ENCODE assay signal across 8 mouse cellular contexts in genomic region chr5:134099496-134100211, GRCm38 (mm10). TPM values are rescaled to one million over a fixed set of nuclear protein-coding genes. Genes with fewer than 3 reads are reported as not detected.
DNase-seq lines count a peak whose midpoint lies in the region; ATAC-seq and TF ChIP-seq lines count a peak whose summit lies in the region.

Gene Castor2, plus strand, starts transcription at chr5:134099711.

- peak within 1 kb of the TSS; percentile 83 for H3K9ac ChIP-seq in intestine, postnatal 0 days (ENCODE audit: low read depth, low read length)

- peak within 1 kb of the TSS; percentile 90 for H3K27ac ChIP-seq in intestine, postnatal 0 days (ENCODE audit: low read depth, low read length)
- H3K27ac ChIP-seq in midbrain, embryonic 10.5 days (replicated peaks) = peak within 1 kb of the TSS; percentile 93

- no peaks in the 10 kb centered on the region for H3K27me3 ChIP-seq in intestine, postnatal 0 days (replicated peaks; ENCODE audit: control insufficient read depth, insufficient read depth, low read length)
- peaks cover 4% of the 10 kb centered on the region; the same call in 1 of the 2 replicates for H3K27me3 ChIP-seq in midbrain, embryonic 10.5 days (ENCODE audit: low read depth, poor library complexity, severe bottlenecking)

- peak within 1 kb of the TSS; percentile 95 for H3K4me2 ChIP-seq in intestine, postnatal 0 days (replicated peaks; ENCODE audit: low read depth)

- peak; percentile 16; the same call in 1 of the 2 replicates for TF ChIP-seq CTCF in intestine, postnatal 0 days (IDR thresholded peaks at IDR 0.05; ENCODE audit: low read depth)

- H3K4me1 ChIP-seq in intestine, postnatal 0 days (replicated peaks; ENCODE audit: control insufficient read depth, insufficient read depth, low read length) = peaks cover 4% of the 10 kb centered on the region; the same call in 1 of the 2 replicates
- H3K4me1 ChIP-seq in midbrain, embryonic 10.5 days = peaks cover 41% of the 10 kb centered on the region

- no peaks in the 10 kb centered on the region for H3K9me3 ChIP-seq in intestine, postnatal 0 days (ENCODE audit: control insufficient read depth)
- H3K9me3 ChIP-seq in midbrain, embryonic 10.5 days (replicated peaks) = no peaks in the 10 kb centered on the region

- under 1% methylated on average over 48 of the region's 58 CpGs for WGBS in intestine, postnatal 0 days
- under 1% methylated on average over 56 of the region's 58 CpGs for WGBS in midbrain, embryonic 10.5 days

- peak within 1 kb of the TSS; percentile 74 for H3K4me3 ChIP-seq in intestine, postnatal 0 days (ENCODE audit: low read depth, low read length)
- H3K4me3 ChIP-seq in midbrain, embryonic 10.5 days = peak within 1 kb of the TSS; percentile 84

- no peaks in the 10 kb centered on the region for H3K36me3 ChIP-seq in intestine, postnatal 0 days (ENCODE audit: control insufficient read depth, insufficient read depth)
- H3K36me3 ChIP-seq in midbrain, embryonic 10.5 days = 0 out of 2 replicates have a peak, but pooled peaks cover 3% of the 10 kb centered on the region

- peak; percentile 88 for ATAC-seq in granulocyte monocyte progenitor cell, adult 5-6 weeks (replicated peaks; ENCODE audit: poor library complexity, severe bottlenecking)
- peak; percentile 70 for ATAC-seq in intestine, postnatal 0 days

- intact Hi-C loops in left cerebral cortex, postnatal 36 days (cut with DNase I) = no loop called here

- peak; percentile 91 for DNase-seq in adrenal gland, adult 8-10 months
- DNase-seq in embryo, embryonic 11.5 days (ENCODE audit: low read depth, low spot score) = peak; percentile 89
- peak; percentile 95 to 96 for DNase-seq in left cerebral cortex, postnatal 36 days (ENCODE audit: low spot score in 2 of 2)
- DNase-seq in midbrain, embryonic 10.5 days (ENCODE audit: low spot score) = peak; percentile 95
- DNase-seq in right cerebral cortex, postnatal 36 days (ENCODE audit: low spot score in 2 of 2) = peak; percentile 96 to 97
- DNase-seq in urinary bladder, postnatal 4 days (ENCODE audit: low spot score in 2 of 2) = peak; percentile 90 to 91

RNA-seq across cellular contexts. Expression of gene Castor2, which starts in this region (rescaled TPM):
- 10 to 100 TPM; 18.4 to 37.2 (median 23.6) TPM for total RNA-seq in adrenal gland, adult 8-10 months (2022)
- 1.2 and 1.3 TPM in 2 replicates for total RNA-seq in granulocyte monocyte progenitor cell, adult 5-6 weeks (2014; fragmentation: Nextera tagmentation)
- 0.30 and 3.0 TPM in 2 replicates for total RNA-seq in granulocyte monocyte progenitor cell, adult 5-6 weeks (2017)
- 24.1 and 31.3 TPM in 2 replicates for polyA plus RNA-seq in intestine, postnatal 0 days (2015; fragmentation: Nextera tagmentation; extraction: Ambion mirVana)
- total RNA-seq in left cerebral cortex, postnatal 36 days (2021) = 10 to 100 TPM; 81.8 to 92.0 TPM
- polyA plus RNA-seq in midbrain, embryonic 10.5 days (2016; fragmentation: Nextera tagmentation; extraction: Ambion mirVana) = 10.1 and 12.8 TPM in 2 replicates

Comparison
In these comparisons a context has a peak if more than half of its experiments do, and no peak if none do; other contexts are left out.
1. Peak in every context shown above with its lines: DNase-seq, ATAC-seq, H3K4me3 ChIP-seq and H3K27ac ChIP-seq.
2. RNA of gene Castor2 (total RNA-seq): 81.8 to 92.0 TPM in left cerebral cortex, postnatal 36 days and 18.4 to 37.2 TPM in adrenal gland, adult 8-10 months; 0.30 to 3.0 TPM in granulocyte monocyte progenitor cell, adult 5-6 weeks; every median in the first group is over 4 times any median in the second.